Mouse (Mus musculus) thymus, adult 2 months (tissue): ENCODE measurements around the gene Ldb2. TPM values are rescaled to one million over a fixed set of nuclear protein-coding genes. Genes with fewer than 3 reads are reported as not detected.

Experiments used
- DNase-seq: peaks from one replicate; pipeline ENCODE4 v3.0.0; 2021
- H3K27ac ChIP-seq: fragments of 200-500 bp; 2 replicates; pipeline ENCODE4 v1.5.1; 2012; ENCODE audit warnings: low read length, control low read depth; ENCODE audit not compliant: control insufficient read depth, insufficient read depth
- H3K27me3 ChIP-seq: fragments of 200-500 bp; 2 replicates; pipeline ENCODE4 v1.6.1; 2012; ENCODE audit warnings: mild to moderate bottlenecking, low read length, moderate library complexity, mixed read lengths; ENCODE audit not compliant: control insufficient read depth, insufficient read depth
- H3K36me3 ChIP-seq: fragments of 200-500 bp; 2 replicates; pipeline ENCODE4 v1.6.1; 2012; ENCODE audit warnings: mild to moderate bottlenecking, low read length, moderate library complexity; ENCODE audit not compliant: control insufficient read depth, insufficient read depth
- H3K4me1 ChIP-seq: fragments of 200-500 bp; replicated peaks from 2 replicates; pipeline ENCODE4 v1.6.1; 2012; ENCODE audit warnings: low read length; ENCODE audit not compliant: control insufficient read depth, insufficient read depth
- H3K4me3 ChIP-seq: fragments of 200-500 bp; 2 replicates; pipeline ENCODE4 v1.5.1; 2012; ENCODE audit warnings: mild to moderate bottlenecking, low read length, control low read depth, moderate library complexity; ENCODE audit not compliant: control insufficient read depth, insufficient read depth
- CTCF ChIP-seq: fragments of 200-500 bp; IDR thresholded peaks from 2 replicates; pipeline ENCODE4 v1.5.1; 2012; ENCODE audit warnings: mild to moderate bottlenecking, control low read depth, low read length, moderate library complexity, borderline replicate concordance; ENCODE audit not compliant: control insufficient read depth, poor library complexity, insufficient read depth; ENCODE audit errors: extremely low read depth
- POLR2A ChIP-seq: fragments of 200-500 bp; IDR thresholded peaks from 2 replicates; pipeline ENCODE4 v1.6.1; 2012; ENCODE audit warnings: mild to moderate bottlenecking, low read length, control low read depth, moderate library complexity; ENCODE audit not compliant: control insufficient read depth, poor library complexity, insufficient read depth; ENCODE audit errors: extremely low read depth
- WGBS: fragments of 180-500 bp; shearing (Covaris S2); methylation state at CpG from one replicate; pipeline ENCODE4 v1.1.7; 2018; 5-methylcytosine and 5-hydroxymethylcytosine counted together
- polyA plus RNA-seq: library from polyadenylated mRNA; depleted of rRNA; stranded (reverse); fragments of >200 nt; gene quantifications from 2 replicates; pipeline ENCODE4 v1.2.3, GENCODE M21; 2012

Ldb2 gene
- polyA plus RNA-seq, 1 experiment, result 3.6 TPM

DNA sequence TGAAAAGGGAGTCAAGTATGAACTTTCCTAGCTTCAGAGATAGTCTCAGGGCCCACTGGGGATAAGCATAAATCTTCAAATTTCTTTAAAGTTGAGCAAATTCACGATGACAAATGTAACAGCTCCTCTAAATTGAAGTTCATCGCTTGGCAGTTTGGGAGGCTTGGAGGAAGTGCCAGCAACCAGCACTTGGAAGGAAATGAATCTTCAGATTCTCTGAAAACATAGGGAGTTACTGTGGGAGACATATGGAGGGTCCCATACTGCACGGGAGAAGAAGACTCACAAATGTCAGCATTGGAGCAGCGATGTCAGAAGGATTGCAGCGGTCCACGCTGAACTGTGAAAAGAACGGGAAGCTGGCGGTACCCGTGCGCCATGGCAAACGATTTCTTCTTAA, 139.8 kb downstream of the Ldb2 start:
- H3K27ac ChIP-seq, result no peak overlapping the region
- no peak for DNase-seq
- H3K4me1 ChIP-seq, result no peaks in the 10 kb centered on the region
- no peak for TF ChIP-seq POLR2A
- H3K27me3 ChIP-seq, result no peaks in the 10 kb centered on the region
- no peak overlapping the region for H3K4me3 ChIP-seq
- H3K36me3 ChIP-seq, result no peaks in the 10 kb centered on the region
- 95% methylated on average over 11 of the region's 11 CpGs for WGBS

DNA sequence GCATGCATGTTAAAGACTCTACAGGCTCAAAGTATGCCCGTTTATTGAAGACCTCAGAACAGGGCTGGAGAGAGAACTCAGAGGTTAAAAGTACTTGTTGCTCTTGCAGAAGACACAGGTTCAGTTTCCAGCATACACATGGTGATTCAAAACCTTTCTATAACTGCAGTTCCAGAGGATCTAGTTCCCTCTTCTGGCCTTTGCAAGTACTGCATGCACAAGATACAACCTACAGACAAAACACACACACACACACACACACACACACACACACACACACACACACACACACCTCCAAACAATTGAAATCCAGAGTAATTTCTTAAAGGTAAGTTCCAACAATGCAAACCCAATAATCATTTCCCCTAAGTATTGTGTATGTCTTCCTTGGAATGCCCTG, 142.8 kb downstream of the Ldb2 start:
- no peak overlapping the region for H3K27ac ChIP-seq
- no peaks in the 10 kb centered on the region for H3K36me3 ChIP-seq
- no peak overlapping the region for H3K4me3 ChIP-seq
- no peak for TF ChIP-seq CTCF
- TF ChIP-seq POLR2A, result no peak
- H3K27me3 ChIP-seq, result no peaks in the 10 kb centered on the region
- H3K4me1 ChIP-seq, result no peaks in the 10 kb centered on the region
- WGBS, result 94% methylated on average over 1 of the region's 1 CpGs
- DNase-seq, result no peak

DNA sequence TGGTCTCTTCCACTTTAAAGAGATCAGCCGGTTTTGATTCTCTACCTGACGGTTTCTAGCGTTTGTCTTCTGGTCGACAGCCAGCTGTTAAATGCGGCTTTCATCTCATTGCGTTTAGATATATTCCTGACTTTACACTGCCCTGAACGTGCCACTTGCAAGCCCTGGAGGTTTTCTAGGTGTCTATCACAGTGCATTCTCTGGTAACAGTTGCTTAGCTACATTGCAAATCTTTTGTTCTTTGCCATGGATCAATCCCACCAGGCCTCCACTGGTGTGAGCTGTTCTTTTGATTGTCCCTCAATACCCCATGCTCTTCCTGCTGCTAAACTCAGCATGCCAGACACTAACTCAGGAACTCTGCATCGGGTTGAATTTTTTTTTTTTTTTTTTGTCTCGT, 145.1 kb downstream of the Ldb2 start:
- H3K36me3 ChIP-seq, result no peaks in the 10 kb centered on the region
- 75% methylated on average over 9 of the region's 9 CpGs for WGBS
- no peaks in the 10 kb centered on the region for H3K4me1 ChIP-seq
- no peaks in the 10 kb centered on the region for H3K27me3 ChIP-seq
- no peak for DNase-seq
- H3K27ac ChIP-seq, result no peak overlapping the region
- no peak for TF ChIP-seq POLR2A
- no peak overlapping the region for H3K4me3 ChIP-seq

DNA sequence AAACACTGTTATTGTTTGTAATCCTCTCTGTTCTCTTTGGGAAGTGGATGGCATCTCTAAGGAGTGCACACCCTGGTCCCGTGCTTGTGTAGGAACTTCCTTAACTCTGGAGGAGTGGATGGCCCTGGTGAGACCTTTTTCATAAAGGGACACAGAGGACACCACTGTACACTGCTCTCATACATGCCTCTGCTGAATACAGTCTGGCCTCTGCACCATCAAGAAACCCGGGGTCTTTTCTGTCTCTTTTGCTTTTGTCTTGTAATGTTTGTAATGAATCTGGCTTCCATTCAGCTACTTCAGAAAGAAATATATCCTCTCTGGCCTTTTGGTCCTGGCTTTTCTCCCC, 152.7 kb downstream of the Ldb2 start:
- no peak overlapping the region for H3K4me3 ChIP-seq
- TF ChIP-seq CTCF (no peak), POLR2A (no peak)

DNA sequence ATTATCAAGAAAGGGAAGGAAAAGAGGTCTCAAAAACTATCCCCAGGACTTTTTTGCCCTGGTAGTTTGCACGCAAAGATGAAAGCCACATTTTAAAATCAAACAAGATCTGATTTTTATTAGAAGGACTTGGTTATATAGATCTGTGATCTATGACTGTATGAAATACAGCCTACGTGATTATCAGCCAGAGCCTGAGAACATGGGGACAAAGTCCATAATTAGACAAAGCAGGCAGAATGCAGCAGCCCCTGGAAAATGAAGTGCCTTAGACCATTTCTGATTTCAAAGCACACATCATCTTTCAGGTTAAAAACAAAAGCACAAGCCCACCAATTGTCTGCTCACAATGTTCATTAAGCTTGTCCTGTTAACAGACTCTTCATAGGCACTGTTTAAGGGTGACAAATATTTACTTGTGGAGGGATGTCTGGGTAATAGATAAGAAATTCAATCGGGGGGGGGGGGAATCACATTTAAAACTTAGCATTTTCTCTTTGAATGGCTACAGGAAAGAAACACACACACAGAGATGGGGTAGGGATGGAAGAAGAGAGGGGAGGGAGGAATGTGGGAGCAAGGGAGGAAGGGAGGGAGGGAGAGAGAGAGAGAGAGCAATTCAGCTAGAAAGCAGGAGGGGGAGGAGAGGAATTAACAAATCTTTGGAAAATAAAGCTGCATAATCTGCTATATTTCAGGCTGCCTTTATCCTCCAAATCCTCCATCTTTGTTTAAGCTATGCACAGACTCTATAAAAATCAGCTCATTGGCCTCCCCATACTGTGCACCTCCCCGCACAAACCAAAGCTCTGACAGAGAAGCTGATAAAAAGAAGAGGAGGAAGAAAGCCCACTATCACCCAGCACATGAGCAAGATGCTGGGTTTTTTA, 153.3 kb downstream of the Ldb2 start:
- no peaks in the 10 kb centered on the region for H3K27me3 ChIP-seq
- WGBS, result 87% methylated on average over 4 of the region's 4 CpGs
- TF ChIP-seq POLR2A, result no peak
- TF ChIP-seq CTCF, result no peak
- no peak for DNase-seq
- H3K4me3 ChIP-seq, result no peak overlapping the region
- H3K27ac ChIP-seq, result no peak overlapping the region
- no peaks in the 10 kb centered on the region for H3K36me3 ChIP-seq
- H3K4me1 ChIP-seq, result no peaks in the 10 kb centered on the region

More for the DNA sequence above, 152.7 kb downstream of the Ldb2 start:
- 86% methylated on average over 2 of the region's 2 CpGs for WGBS
- no peak for DNase-seq
- Histone ChIP-seq H3K4me1 (no peaks in the 10 kb centered on the region), H3K27me3 (no peaks in the 10 kb centered on the region), H3K36me3 (no peaks in the 10 kb centered on the region), H3K27ac (no peak overlapping the region)

DNA sequence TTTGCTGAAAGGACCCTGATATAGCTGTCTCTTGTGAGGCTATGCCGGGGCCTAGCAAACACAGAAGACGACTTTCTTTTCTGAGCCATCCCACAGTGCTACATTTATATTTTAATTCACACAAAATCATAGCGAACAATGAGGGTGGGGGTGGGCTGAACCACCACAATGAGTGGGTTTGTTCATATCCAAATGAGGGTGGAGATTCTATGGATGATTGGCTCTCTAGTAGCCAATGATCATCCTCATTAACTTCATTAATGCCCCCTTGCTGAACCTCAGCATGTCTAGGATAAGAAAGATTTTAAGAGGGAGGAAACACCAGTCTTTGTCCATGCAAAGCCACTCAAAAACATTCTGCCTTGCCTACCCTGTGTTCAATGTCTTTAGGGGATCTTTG, 156.4 kb downstream of the Ldb2 start:
- no peak for TF ChIP-seq POLR2A
- TF ChIP-seq CTCF, result no peak
- Histone ChIP-seq H3K27ac (no peak overlapping the region), H3K4me3 (no peak overlapping the region), H3K4me1 (no peaks in the 10 kb centered on the region), H3K36me3 (no peaks in the 10 kb centered on the region), H3K27me3 (no peaks in the 10 kb centered on the region)
- WGBS, result 93% methylated on average over 3 of the region's 3 CpGs
- no peak for DNase-seq

DNA sequence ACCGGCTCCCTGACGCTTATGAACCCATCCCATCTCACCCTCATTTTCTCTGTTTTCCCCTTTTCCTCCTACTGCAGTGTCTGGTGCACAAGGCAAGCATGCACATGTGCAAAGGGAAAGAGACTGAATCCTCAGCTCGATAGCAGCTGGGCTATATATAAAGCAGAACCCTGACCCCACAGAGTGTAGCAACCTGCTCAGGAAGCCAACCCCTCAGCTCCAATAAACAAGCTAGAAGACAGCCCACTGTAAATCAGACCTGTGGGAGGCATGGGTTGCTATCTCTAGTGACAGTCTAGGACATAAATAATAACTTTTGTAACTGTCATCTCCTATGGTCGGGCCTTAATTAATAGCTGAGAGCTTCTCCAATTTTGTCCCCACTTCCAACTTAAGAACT, 158.4 kb downstream of the Ldb2 start:
- TF ChIP-seq POLR2A (no peak), CTCF (no peak)
- no peak overlapping the region for H3K4me3 ChIP-seq
- WGBS, result 83% methylated on average over 4 of the region's 4 CpGs
- H3K36me3 ChIP-seq, result no peaks in the 10 kb centered on the region
- H3K27ac ChIP-seq, result no peak overlapping the region
- DNase-seq, result no peak
- no peaks in the 10 kb centered on the region for H3K27me3 ChIP-seq
- no peaks in the 10 kb centered on the region for H3K4me1 ChIP-seq
